Mouse (Mus musculus) embryonic fibroblast, embryonic 13.5 days (primary cell): ENCODE measurements around the gene Nr5a1. TPM values are rescaled to one million over a fixed set of nuclear protein-coding genes. Genes with fewer than 3 reads are reported as not detected.

Source experiments
- H3K27ac ChIP-seq: 2 replicates; pipeline ENCODE4 v1.5.1; 2012; ENCODE audit warnings: low read length, control low read depth, inconsistent platforms; ENCODE audit not compliant: insufficient read depth
- H3K4me1 ChIP-seq: 2 replicates; pipeline ENCODE4 v1.6.1; 2011; ENCODE audit warnings: low read length; ENCODE audit not compliant: control insufficient read depth, insufficient read depth
- H3K4me3 ChIP-seq: 2 replicates; pipeline ENCODE4 v1.5.1; 2011; ENCODE audit warnings: mild to moderate bottlenecking, control low read depth, low read length; ENCODE audit not compliant: insufficient read depth
- CTCF ChIP-seq: IDR thresholded peaks from 2 replicates; pipeline ENCODE4 v1.5.1; 2011; ENCODE audit warnings: mild to moderate bottlenecking, control low read depth, low read length, moderate library complexity, borderline replicate concordance; ENCODE audit not compliant: insufficient read depth
- POLR2A ChIP-seq: IDR thresholded peaks from 2 replicates; pipeline ENCODE4 v1.6.1; 2011; ENCODE audit warnings: low read depth, mild to moderate bottlenecking, control low read depth, low read length, moderate library complexity
- polyA plus RNA-seq: library from polyadenylated mRNA; stranded (reverse); fragments of >200 nt; gene quantifications from 2 replicates; pipeline ENCODE4 v1.2.4, GENCODE M21; 2011; ENCODE audit warnings: low read depth; ENCODE audit not compliant: missing spikeins, insufficient read length

Nr5a1 gene
- polyA plus RNA-seq, 1 experiment = not detected

- no peak overlapping the region for H3K27ac ChIP-seq
- H3K4me3 ChIP-seq = no peak overlapping the region
- TF ChIP-seq POLR2A (no peak), CTCF (no peak)
- no peaks in the 10 kb centered on the region for H3K4me1 ChIP-seq
Observed at GRCm38 (mm10) chr2:38719354-38719753, 5.0 kb upstream of the Nr5a1 start.

- Histone ChIP-seq H3K27ac (no peak overlapping the region), H3K4me3 (no peak overlapping the region), H3K4me1 (no peaks in the 10 kb centered on the region)
- no peak for TF ChIP-seq POLR2A
- no peak for TF ChIP-seq CTCF
Observed at GRCm38 (mm10) chr2:38718676-38719075, 4.3 kb upstream of the Nr5a1 start.

- TF ChIP-seq POLR2A = no peak
- TF ChIP-seq CTCF = no peak
- no peak overlapping the region for H3K4me3 ChIP-seq
- H3K27ac ChIP-seq = no peak overlapping the region
- H3K4me1 ChIP-seq = no peaks in the 10 kb centered on the region
Observed at GRCm38 (mm10) chr2:38717436-38717835, 3.1 kb upstream of the Nr5a1 start.

- Histone ChIP-seq H3K4me3 (no peak overlapping the region), H3K27ac (no peak overlapping the region), H3K4me1 (no peaks in the 10 kb centered on the region)
- TF ChIP-seq POLR2A (no peak), CTCF (no peak)
Observed at GRCm38 (mm10) chr2:38713596-38713995, 746 bp downstream of the Nr5a1 start.

GRCm38 (mm10) chr2:38712769-38713125 lies 1.6 kb downstream of the Nr5a1 start:
- TF ChIP-seq CTCF (no peak), POLR2A (no peak)
- Histone ChIP-seq H3K4me1 (no peaks in the 10 kb centered on the region), H3K27ac (no peak overlapping the region), H3K4me3 (no peak overlapping the region)

- Histone ChIP-seq H3K4me3 (no peak overlapping the region), H3K27ac (no peak overlapping the region), H3K4me1 (no peaks in the 10 kb centered on the region)
- no peak for TF ChIP-seq POLR2A
- no peak for TF ChIP-seq CTCF
Observed at GRCm38 (mm10) chr2:38712076-38712768, 2.1 kb downstream of the Nr5a1 start.

GRCm38 (mm10) chr2:38711421-38711861 lies 2.9 kb downstream of the Nr5a1 start:
- TF ChIP-seq POLR2A (no peak), CTCF (no peak)

GRCm38 (mm10) chr2:38710304-38711241 lies 3.8 kb downstream of the Nr5a1 start:
- TF ChIP-seq CTCF = no peak
- TF ChIP-seq POLR2A = no peak
- Histone ChIP-seq H3K4me1 (no peaks in the 10 kb centered on the region), H3K27ac (no peak overlapping the region), H3K4me3 (no peak overlapping the region)

More at GRCm38 (mm10) chr2:38711421-38711861, 2.9 kb downstream of the Nr5a1 start:
- Histone ChIP-seq H3K4me3 (no peak overlapping the region), H3K27ac (no peak overlapping the region), H3K4me1 (no peaks in the 10 kb centered on the region)

GRCm38 (mm10) chr2:38708907-38709688 lies 5.2 kb downstream of the Nr5a1 start:
- TF ChIP-seq POLR2A = no peak
- TF ChIP-seq CTCF = no peak
- H3K4me1 ChIP-seq = no peaks in the 10 kb centered on the region
- no peak overlapping the region for H3K27ac ChIP-seq
- no peak overlapping the region for H3K4me3 ChIP-seq
